ENCODE assay signal across 18 mouse cellular contexts in genomic region chr7:131776191-131776752, GRCm38 (mm10).
DNase-seq lines count a peak whose midpoint lies in the region; ATAC-seq and TF ChIP-seq lines count a peak whose summit lies in the region.
"Had no signal": no experiment of that assay in that cellular context is flagged by ENCODE, and none has a peak within 500 bp of the region (broad histone marks: within the 10 kb centered on the region; RNA-seq: fewer than 3 reads in every experiment).

No protein-coding gene starts in this region.

- WGBS in hindbrain, embryonic 14.5 days, result 34% methylated on average over 16 of the region's 16 CpGs
- 61% methylated on average over 16 of the region's 16 CpGs for WGBS in hindbrain, embryonic 11.5 days
- WGBS in midbrain, embryonic 13.5 days, result 44% methylated on average over 16 of the region's 16 CpGs
- 72% methylated on average over 16 of the region's 16 CpGs for WGBS in midbrain, embryonic 11.5 days
- WGBS in hindbrain, postnatal 0 days, result 36% methylated on average over 16 of the region's 16 CpGs

- no peak for TF ChIP-seq CTCF in hindbrain, postnatal 0 days (IDR thresholded peaks at IDR 0.05; ENCODE audit: low read depth)

- no peak for DNase-seq in hindbrain, embryonic 14.5 days (ENCODE audit: low spot score)
- DNase-seq in hindbrain, embryonic 11.5 days (ENCODE audit: low spot score), result no peak
- no peak for DNase-seq in midbrain, embryonic 11.5 days (ENCODE audit: low spot score, missing footprints)
- no peak for DNase-seq in hindbrain, postnatal 0 days (ENCODE audit: low spot score)
- DNase-seq in right cerebral cortex, postnatal 25 days, result peak; percentile 28
- no peak for DNase-seq in urinary bladder, postnatal 25 days (ENCODE audit: low spot score)
- DNase-seq: adrenal gland, postnatal 14 days; cerebellum, adult 11-12 months; thymus, postnatal 14 days had no signal

- 0 out of 2 replicates have a peak overlapping the region, but pooled peaks have one; percentile 57 for H3K27ac ChIP-seq in hindbrain, embryonic 14.5 days
- H3K27ac ChIP-seq in hindbrain, embryonic 11.5 days (ENCODE audit: low read depth, low read length), result no peak overlapping the region
- H3K27ac ChIP-seq in midbrain, embryonic 13.5 days, result no peak overlapping the region
- no peak overlapping the region for H3K27ac ChIP-seq in midbrain, embryonic 11.5 days (ENCODE audit: low read depth, low read length)
- no peak overlapping the region for H3K27ac ChIP-seq in hindbrain, postnatal 0 days
- H3K27ac ChIP-seq: hindbrain, embryonic 15.5 days had no signal

- no peak overlapping the region for H3K4me3 ChIP-seq in hindbrain, embryonic 14.5 days (replicated peaks; ENCODE audit: low read length)
- H3K4me3 ChIP-seq in hindbrain, embryonic 11.5 days (ENCODE audit: low read depth, low read length), result no peak overlapping the region
- H3K4me3 ChIP-seq in midbrain, embryonic 13.5 days (replicated peaks), result no peak overlapping the region
- H3K4me3 ChIP-seq in midbrain, embryonic 11.5 days (ENCODE audit: low read depth, low read length), result no peak overlapping the region
- H3K4me3 ChIP-seq in hindbrain, postnatal 0 days (ENCODE audit: low read length), result no peak overlapping the region
- H3K4me3 ChIP-seq: erythroblast, embryonic 14.5 days; hindbrain, embryonic 15.5 days; neural tube, embryonic 13.5 days had no signal

- H3K36me3 ChIP-seq in hindbrain, embryonic 14.5 days (replicated peaks; ENCODE audit: control insufficient read depth, insufficient read depth), result no peaks in the 10 kb centered on the region
- H3K36me3 ChIP-seq in hindbrain, embryonic 11.5 days (ENCODE audit: control insufficient read depth, insufficient read depth, low read length), result no peaks in the 10 kb centered on the region
- H3K36me3 ChIP-seq in midbrain, embryonic 13.5 days, result no peaks in the 10 kb centered on the region
- H3K36me3 ChIP-seq in midbrain, embryonic 11.5 days (ENCODE audit: control insufficient read depth, insufficient read depth, low read length), result no peaks in the 10 kb centered on the region
- no peaks in the 10 kb centered on the region for H3K36me3 ChIP-seq in hindbrain, postnatal 0 days (ENCODE audit: insufficient read depth, low read length)
- H3K36me3 ChIP-seq: G1E; hindbrain, embryonic 15.5 days; neural tube, embryonic 13.5 days had no signal

- peaks cover 34% of the 10 kb centered on the region for H3K4me1 ChIP-seq in hindbrain, embryonic 14.5 days (replicated peaks; ENCODE audit: control insufficient read depth, insufficient read depth, low read length)
- 0 out of 2 replicates have a peak, but pooled peaks cover 2% of the 10 kb centered on the region for H3K4me1 ChIP-seq in hindbrain, embryonic 11.5 days (replicated peaks; ENCODE audit: control insufficient read depth, insufficient read depth, low read length)
- H3K4me1 ChIP-seq in midbrain, embryonic 13.5 days (replicated peaks), result peaks cover 40% of the 10 kb centered on the region
- peaks cover 5% of the 10 kb centered on the region for H3K4me1 ChIP-seq in midbrain, embryonic 11.5 days (ENCODE audit: control insufficient read depth, insufficient read depth, low read length)
- H3K4me1 ChIP-seq in hindbrain, postnatal 0 days (ENCODE audit: insufficient read depth, low read length), result no peaks in the 10 kb centered on the region; the same call in 1 of the 2 replicates

- no peak overlapping the region for H3K9ac ChIP-seq in hindbrain, embryonic 14.5 days
- no peak overlapping the region for H3K9ac ChIP-seq in hindbrain, embryonic 11.5 days (ENCODE audit: low read depth, low read length)
- H3K9ac ChIP-seq in midbrain, embryonic 13.5 days (replicated peaks), result no peak overlapping the region
- H3K9ac ChIP-seq in midbrain, embryonic 11.5 days (ENCODE audit: low read length), result no peak overlapping the region
- no peak overlapping the region for H3K9ac ChIP-seq in hindbrain, postnatal 0 days (replicated peaks; ENCODE audit: low read length)
- H3K9ac ChIP-seq: hindbrain, embryonic 15.5 days; neural tube, embryonic 13.5 days had no signal

- H3K9me3 ChIP-seq in hindbrain, embryonic 14.5 days (ENCODE audit: control insufficient read depth, low read length), result no peaks in the 10 kb centered on the region
- no peaks in the 10 kb centered on the region for H3K9me3 ChIP-seq in hindbrain, embryonic 11.5 days (ENCODE audit: control insufficient read depth, low read length)
- H3K9me3 ChIP-seq in midbrain, embryonic 13.5 days, result no peaks in the 10 kb centered on the region
- H3K9me3 ChIP-seq in midbrain, embryonic 11.5 days (ENCODE audit: control insufficient read depth, low read length), result no peaks in the 10 kb centered on the region
- no peaks in the 10 kb centered on the region for H3K9me3 ChIP-seq in hindbrain, postnatal 0 days (ENCODE audit: low read length)
- H3K9me3 ChIP-seq: hindbrain, embryonic 15.5 days; neural tube, embryonic 13.5 days had no signal

- H3K4me2 ChIP-seq in hindbrain, embryonic 14.5 days (replicated peaks), result no peak overlapping the region; the same call in 1 of the 2 replicates
- no peak overlapping the region for H3K4me2 ChIP-seq in hindbrain, embryonic 11.5 days (replicated peaks; ENCODE audit: low read depth, low read length)
- peak overlapping the region; percentile 3; the same call in 1 of the 2 replicates for H3K4me2 ChIP-seq in midbrain, embryonic 13.5 days (replicated peaks)
- H3K4me2 ChIP-seq in midbrain, embryonic 11.5 days, result no peak overlapping the region
- H3K4me2 ChIP-seq in hindbrain, postnatal 0 days (ENCODE audit: low read depth, low read length), result peak overlapping the region; percentile 31; the same call in 1 of the 2 replicates
- H3K4me2 ChIP-seq: heart, embryonic 11.5 days; liver, embryonic 11.5 days had no signal

- ATAC-seq in hindbrain, embryonic 14.5 days (ENCODE audit: low FRiP score), result no peak
- ATAC-seq in hindbrain, embryonic 11.5 days (ENCODE audit: low FRiP score), result no peak
- 0 out of 2 replicates have a peak, but pooled peaks have one; percentile 27 for ATAC-seq in midbrain, embryonic 13.5 days
- ATAC-seq in midbrain, embryonic 11.5 days (ENCODE audit: low FRiP score), result no peak
- no peak for ATAC-seq in hindbrain, postnatal 0 days
- no peak for ATAC-seq in inflammation-experienced regulatory T-cells, adult 6 months
- ATAC-seq: lung, postnatal 0 days had no signal

- peaks cover 18% of the 10 kb centered on the region; the same call in 1 of the 2 replicates for H3K27me3 ChIP-seq in hindbrain, embryonic 14.5 days (ENCODE audit: control insufficient read depth, insufficient read depth, low read length)
- H3K27me3 ChIP-seq in hindbrain, embryonic 11.5 days (ENCODE audit: control insufficient read depth, insufficient read depth, low read length), result no peaks in the 10 kb centered on the region; the same call in 1 of the 2 replicates
- peaks cover 30% of the 10 kb centered on the region for H3K27me3 ChIP-seq in midbrain, embryonic 13.5 days
- H3K27me3 ChIP-seq in midbrain, embryonic 11.5 days (ENCODE audit: control insufficient read depth, insufficient read depth, low read length), result no peaks in the 10 kb centered on the region; the same call in 1 of the 2 replicates
- 0 out of 2 replicates have a peak, but pooled peaks cover 3% of the 10 kb centered on the region for H3K27me3 ChIP-seq in hindbrain, postnatal 0 days (ENCODE audit: insufficient read depth, low read length)

Comparison
In these comparisons a context has a peak if more than half of its experiments do, and no peak if none do; other contexts are left out.
1. H3K4me2 ChIP-seq: peak in midbrain, embryonic 13.5 days (single experiment) and hindbrain, postnatal 0 days (single experiment); none in hindbrain, embryonic 14.5 days (single experiment), hindbrain, embryonic 11.5 days (single experiment) and midbrain, embryonic 11.5 days (single experiment).